Comparison of ENCODE assay signal across 14 mouse cellular contexts in the genomic region with DNA sequence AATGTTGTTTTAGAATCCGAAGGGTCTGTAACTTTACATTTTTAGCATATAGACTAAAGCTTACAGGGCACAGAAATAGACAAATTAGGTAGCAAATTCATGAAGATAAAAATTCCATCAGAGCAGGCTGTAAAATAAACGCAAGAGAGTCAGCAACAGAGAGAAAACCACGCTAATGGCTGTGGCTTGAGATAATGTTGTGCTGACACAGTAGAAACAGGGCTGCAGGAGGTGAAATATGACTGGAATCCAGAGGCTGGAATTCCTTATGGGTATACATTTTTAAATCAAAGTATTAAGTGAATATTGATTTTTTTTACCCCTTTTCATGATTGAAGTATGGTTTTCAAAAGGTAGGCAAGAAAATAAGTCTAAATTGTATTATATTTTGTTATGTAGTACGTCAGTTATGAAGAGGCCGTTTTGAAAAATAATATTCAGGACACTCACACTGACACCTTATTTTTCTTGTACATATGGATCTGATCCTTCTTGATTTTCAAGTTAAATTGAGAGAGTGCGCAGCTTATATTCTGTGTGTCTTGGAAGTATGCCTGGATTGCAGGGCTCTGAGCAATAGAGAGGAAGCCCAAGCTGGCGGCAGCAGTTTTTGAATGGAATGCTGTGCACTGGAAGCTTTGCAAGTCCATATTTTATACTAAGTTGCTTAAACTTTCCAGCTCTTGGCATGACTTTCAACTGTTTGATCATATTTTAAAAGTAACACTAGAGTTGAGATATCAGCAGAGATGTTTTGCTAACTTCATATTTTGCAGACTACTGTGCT.
DNase-seq lines count a peak whose midpoint lies in the region; TF ChIP-seq lines count a peak whose summit lies in the region.
"Had no signal": no experiment of that assay in that cellular context is flagged by ENCODE, and none has a peak within 500 bp of the region (broad histone marks: within the 10 kb centered on the region; RNA-seq: fewer than 3 reads in every experiment).

No protein-coding gene starts in this region.

- peak overlapping the region; percentile 79 for H3K27ac ChIP-seq in embryonic fibroblast, embryonic 13.5 days (ENCODE audit: insufficient read depth, low read length)
- H3K27ac ChIP-seq: hindbrain, embryonic 15.5 days; liver, embryonic 13.5 days; midbrain, embryonic 12.5 days had no signal

- H3K4me3 ChIP-seq in embryonic fibroblast, embryonic 13.5 days (ENCODE audit: insufficient read depth, low read length): no peak overlapping the region
- H3K4me3 ChIP-seq: hindbrain, embryonic 15.5 days; liver, embryonic 13.5 days; midbrain, embryonic 12.5 days had no signal

- no peak for TF ChIP-seq POLR2A in embryonic fibroblast, embryonic 13.5 days (IDR thresholded peaks at IDR 0.05; ENCODE audit: low read depth, low read length)

- peak; percentile 36 for DNase-seq in kidney, postnatal 10 days
- no peak for DNase-seq in kidney, adult 11 months
- DNase-seq in right cerebral cortex, postnatal 14 days: peak; percentile 8
- DNase-seq in right cerebral cortex, postnatal 36 days (ENCODE audit: low spot score in 2 of 2): no peak
- DNase-seq in lung, postnatal 4 days: peak; percentile 7 to 32
- no peak for DNase-seq in thymus, postnatal 10 days (ENCODE audit: low spot score in 2 of 2)
- no peak for DNase-seq in heart, adult 9 months (ENCODE audit: low spot score in 2 of 2)
- DNase-seq: cerebellum, adult 2 months; gastrocnemius, postnatal 36 days; liver, embryonic 13.5 days; thymus, adult 18-20 months had no signal

- TF ChIP-seq CTCF in embryonic fibroblast, embryonic 13.5 days (IDR thresholded peaks at IDR 0.05; ENCODE audit: borderline replicate concordance, insufficient read depth, low read length): no peak

- peaks cover 27% of the 10 kb centered on the region for H3K4me1 ChIP-seq in embryonic fibroblast, embryonic 13.5 days (ENCODE audit: control insufficient read depth, insufficient read depth, low read length)
- H3K4me1 ChIP-seq: liver, embryonic 13.5 days; midbrain, embryonic 12.5 days had no signal

Comparison
In these comparisons a context has a peak if more than half of its experiments do, and no peak if none do; other contexts are left out.
1. DNase-seq: peak in kidney, postnatal 10 days (single experiment), right cerebral cortex, postnatal 14 days (single experiment) and lung, postnatal 4 days (2 of 2); none in kidney, adult 11 months (single experiment), right cerebral cortex, postnatal 36 days (0 of 2), thymus, postnatal 10 days (0 of 2) and heart, adult 9 months (0 of 2).